Mouse (Mus musculus): Measurements from ENCODE around the gene Rnf207. TPM values are rescaled to one million over a fixed set of nuclear protein-coding genes. Genes with fewer than 3 reads are reported as not detected.

The Rnf207 gene
- polyA plus RNA-seq, 1 experiment: 2.1 TPM

- Histone ChIP-seq H3K36me3 (ENCODE audit: control insufficient read depth, insufficient read depth, low read length) (peaks cover 15% of the 10 kb centered on the region), H3K27ac (ENCODE audit: insufficient read depth, low read depth, low read length) (no peak overlapping the region), H3K27me3 (ENCODE audit: control insufficient read depth, insufficient read depth, low read length) (no peaks in the 10 kb centered on the region), H3K4me3 (ENCODE audit: low read depth, low read length) (no peak overlapping the region), H3K4me1 (ENCODE audit: control insufficient read depth, insufficient read depth, insufficient read length, low read length) (no peaks in the 10 kb centered on the region)
- TF ChIP-seq POLR2A (IDR thresholded peaks at IDR 0.05; ENCODE audit: low read depth, low read length): no peak
- TF ChIP-seq CTCF (IDR thresholded peaks at IDR 0.05; ENCODE audit: extremely low read depth, insufficient read length, insufficient replicate concordance, low read depth, low read length): no peak
- 31% methylated on average over 6 of the region's 6 CpGs for WGBS
Measured at GRCm38 (mm10) chr4:152257070-152257469, 61.7 kb downstream of the Rnf207 start.

Other genes starting within 250 kb of the Rnf207 start
- gene Plekhg5, start 246.5 kb downstream of the Rnf207 start, polyA plus RNA-seq (2012; rRNA removed): 7.0 and 15.7 TPM in 2 replicates
- gene Tnfrsf25, start 203.1 kb downstream of the Rnf207 start, polyA plus RNA-seq (2012; rRNA removed): 1.9 and 3.8 TPM in 2 replicates
- gene Espn, start 166.6 kb downstream of the Rnf207 start, polyA plus RNA-seq (2012; rRNA removed): 124 and 572 TPM in 2 replicates
- 8.3 and 51.7 TPM in 2 replicates for gene Hes2, start 160.1 kb downstream of the Rnf207 start, polyA plus RNA-seq (2012; rRNA removed)
- gene Acot7, start 140.9 kb downstream of the Rnf207 start, polyA plus RNA-seq (2012; rRNA removed): 30.0 and 33.4 TPM in 2 replicates
- gene Gpr153, start 44.8 kb downstream of the Rnf207 start, polyA plus RNA-seq (2012; rRNA removed): 9.4 and 11.6 TPM in 2 replicates
- not detected in 2 replicates for gene Hes3, start 27.3 kb downstream of the Rnf207 start, polyA plus RNA-seq (2012; rRNA removed)
- 16.5 and 26.5 TPM in 2 replicates for gene Icmt, start 21.8 kb downstream of the Rnf207 start, polyA plus RNA-seq (2012; rRNA removed)
- 5.0 and 8.7 TPM in 2 replicates for gene Rpl22, start 6.7 kb upstream of the Rnf207 start, polyA plus RNA-seq (2012; rRNA removed)
- gene Chd5, start 19.7 kb upstream of the Rnf207 start, polyA plus RNA-seq (2012; rRNA removed): 0.34 and 0.67 TPM in 2 replicates
- gene Nphp4, start 157.7 kb upstream of the Rnf207 start, polyA plus RNA-seq (2012; rRNA removed): 0.60 and 0.68 TPM in 2 replicates
- 2.1 and 4.3 TPM in 2 replicates for gene Kcnab2, start 158.9 kb upstream of the Rnf207 start, polyA plus RNA-seq (2012; rRNA removed)